Mouse (Mus musculus): Measurements from ENCODE around the gene Ypel2.

DNA sequence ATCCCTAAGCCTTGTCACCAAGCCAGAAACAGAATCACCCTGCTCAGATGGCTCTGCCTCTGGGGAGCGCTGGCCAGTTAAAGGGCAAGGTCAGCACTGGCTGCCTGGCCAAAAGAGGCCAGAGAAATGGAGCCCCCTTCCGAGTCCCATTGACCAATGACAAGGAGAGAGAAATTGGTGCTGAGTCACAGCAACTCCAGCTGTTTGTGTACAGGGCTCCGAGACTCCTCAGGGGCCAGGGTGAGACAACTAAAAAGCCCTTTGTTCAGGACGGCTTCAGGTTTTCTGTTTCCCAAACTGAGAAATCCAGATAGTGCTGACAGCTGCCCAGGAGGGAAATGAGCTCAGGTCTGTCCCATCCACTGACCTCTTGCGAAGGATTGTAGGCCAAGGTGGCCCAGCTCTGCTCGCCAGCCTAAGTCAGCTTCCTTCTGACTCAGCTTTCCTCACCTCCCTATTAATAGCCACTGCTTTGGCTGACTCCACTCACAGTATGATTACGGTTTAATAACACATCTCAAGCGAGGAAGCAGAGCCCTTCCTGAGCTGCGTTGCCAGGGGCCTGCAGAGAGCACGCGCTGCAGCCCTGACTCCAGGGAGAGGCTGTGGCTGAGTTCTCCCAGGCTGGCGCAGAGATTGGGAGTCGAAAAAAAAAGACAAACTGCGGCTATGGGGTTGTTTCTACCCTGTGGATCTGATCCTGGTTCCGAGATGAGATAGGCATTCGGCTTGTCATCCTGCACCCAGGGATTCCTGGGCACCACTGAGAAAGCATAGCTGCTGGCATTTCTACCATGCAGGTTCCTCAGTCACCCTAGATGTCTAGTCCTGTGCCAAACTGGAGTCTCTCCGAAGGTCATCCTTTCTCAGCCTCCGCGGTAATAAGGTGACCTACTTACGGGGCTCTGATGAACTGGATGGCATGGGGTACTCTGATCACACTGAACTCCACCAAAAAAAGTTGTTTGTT, 73.1 kb downstream of the Ypel2 start:
- TF ChIP-seq CTCF (IDR thresholded peaks at IDR 0.05; ENCODE audit: borderline replicate concordance, insufficient read depth, low read length) (no peak), POLR2A (IDR thresholded peaks at IDR 0.05; ENCODE audit: low read depth, low read length) (peak; percentile 34; the same call in 1 of the 2 replicates)
